Mouse (Mus musculus): Measurements from ENCODE around the gene Necab2.

The Necab2 gene

GRCm38 (mm10) chr8:119428350-119428740 lies 18.2 kb upstream of the Necab2 start:
- DNase-seq (ENCODE audit: low read depth, low spot score) = no peak

GRCm38 (mm10) chr8:119428766-119429327 lies 17.7 kb upstream of the Necab2 start:
- no peak for DNase-seq (ENCODE audit: low read depth, low spot score)

GRCm38 (mm10) chr8:119429552-119429951 lies 17.0 kb upstream of the Necab2 start:
- DNase-seq (ENCODE audit: low read depth, low spot score) = no peak

GRCm38 (mm10) chr8:119430250-119430649 lies 16.3 kb upstream of the Necab2 start:
- DNase-seq (ENCODE audit: low read depth, low spot score) = no peak

GRCm38 (mm10) chr8:119430690-119431089 lies 15.8 kb upstream of the Necab2 start:
- no peak for DNase-seq (ENCODE audit: low read depth, low spot score)

GRCm38 (mm10) chr8:119432372-119432771 lies 14.1 kb upstream of the Necab2 start:
- no peak for DNase-seq (ENCODE audit: low read depth, low spot score)

GRCm38 (mm10) chr8:119433582-119434174 lies 12.8 kb upstream of the Necab2 start, which contains the start of gene Osgin1:
Gene Osgin1 (plus strand): TSS chr8:119434124.
- DNase-seq (ENCODE audit: low read depth, low spot score) = no peak

GRCm38 (mm10) chr8:119434569-119434968 lies 11.9 kb upstream of the Necab2 start:
- DNase-seq (ENCODE audit: low read depth, low spot score) = no peak

- DNase-seq (ENCODE audit: low read depth, low spot score) = no peak
Observed at GRCm38 (mm10) chr8:119435527-119435926, 11.0 kb upstream of the Necab2 start.

- DNase-seq (ENCODE audit: low read depth, low spot score) = no peak
Observed at GRCm38 (mm10) chr8:119436331-119436730, 10.2 kb upstream of the Necab2 start.

- no peak for DNase-seq (ENCODE audit: low read depth, low spot score)
Observed at GRCm38 (mm10) chr8:119436933-119437332, 9.6 kb upstream of the Necab2 start.

GRCm38 (mm10) chr8:119437506-119437905 lies 9.0 kb upstream of the Necab2 start:
- DNase-seq (ENCODE audit: low read depth, low spot score) = no peak

GRCm38 (mm10) chr8:119438876-119439275 lies 7.6 kb upstream of the Necab2 start:
- no peak for DNase-seq (ENCODE audit: low read depth, low spot score)

- no peak for DNase-seq (ENCODE audit: low read depth, low spot score)
Observed at GRCm38 (mm10) chr8:119439424-119439823, 7.1 kb upstream of the Necab2 start.

- no peak for DNase-seq (ENCODE audit: low read depth, low spot score)
Observed at GRCm38 (mm10) chr8:119439893-119440249, 6.6 kb upstream of the Necab2 start.

GRCm38 (mm10) chr8:119440250-119440951 lies 6.1 kb upstream of the Necab2 start:
- DNase-seq (ENCODE audit: low read depth, low spot score) = peak; percentile 89

- no peak for DNase-seq (ENCODE audit: low read depth, low spot score)
Observed at GRCm38 (mm10) chr8:119440952-119441270, 5.6 kb upstream of the Necab2 start.

- DNase-seq (ENCODE audit: low read depth, low spot score) = no peak
Observed at GRCm38 (mm10) chr8:119442013-119442412, 4.5 kb upstream of the Necab2 start.

- DNase-seq (ENCODE audit: low read depth, low spot score) = no peak
Observed at GRCm38 (mm10) chr8:119442970-119443369, 3.5 kb upstream of the Necab2 start.

GRCm38 (mm10) chr8:119446990-119447780 lies 666 bp downstream of the Necab2 start:
- DNase-seq (ENCODE audit: low read depth, low spot score) = no peak

- no peak for DNase-seq (ENCODE audit: low read depth, low spot score)
Observed at GRCm38 (mm10) chr8:119447781-119448170, 1.3 kb downstream of the Necab2 start.

GRCm38 (mm10) chr8:119449627-119450026 lies 3.1 kb downstream of the Necab2 start:
- no peak for DNase-seq (ENCODE audit: low read depth, low spot score)

Data from ES-CJ7 (cell line).